Mouse (Mus musculus) gastrocnemius, postnatal 36 days (tissue): ENCODE measurements at regions not wholly inside any gene's neighbourhood (a gene's known extent, or its start where the extent isn't known, plus 50 kb on each side); places are given as distances from the start of the nearest gene placed in this dataset.

Experiments
- DNase-seq, 2 experiments: peaks; one replicate each; pipeline ENCODE4 v3.0.0; 2022
- intact Hi-C: fragments of 180-260 bp; cut with DNase I; formaldehyde crosslinking; loops from one replicate; pipeline ENCODE4 v1.15.1; 2025

DNA sequence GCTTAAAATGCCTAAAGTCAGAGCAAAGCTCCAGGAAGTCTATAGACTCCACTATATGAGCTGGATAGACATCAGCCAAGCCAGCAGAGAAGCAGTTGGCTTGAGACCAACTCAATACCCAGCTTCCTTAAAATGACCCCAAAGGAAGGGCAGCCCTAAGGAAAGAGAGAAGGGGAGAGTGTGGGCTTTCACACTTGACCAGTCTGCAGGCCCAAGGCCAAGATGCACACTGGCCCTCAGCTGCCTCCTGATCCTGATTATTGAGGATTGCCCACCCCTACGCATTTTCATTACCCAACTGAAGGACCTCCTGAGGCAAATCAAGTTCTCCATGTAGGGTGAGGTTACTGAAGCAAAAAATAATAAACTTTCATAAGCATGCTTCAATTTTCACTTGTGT lies 548.6 kb downstream of the Tns1 start:
- DNase-seq: no peak
- intact Hi-C loops: no loop called here

GRCm38 (mm10) chr1:73570944-73571343 lies 553.3 kb downstream of the Tns1 start:
- no peak for DNase-seq
- intact Hi-C loops: no loop called here

DNA sequence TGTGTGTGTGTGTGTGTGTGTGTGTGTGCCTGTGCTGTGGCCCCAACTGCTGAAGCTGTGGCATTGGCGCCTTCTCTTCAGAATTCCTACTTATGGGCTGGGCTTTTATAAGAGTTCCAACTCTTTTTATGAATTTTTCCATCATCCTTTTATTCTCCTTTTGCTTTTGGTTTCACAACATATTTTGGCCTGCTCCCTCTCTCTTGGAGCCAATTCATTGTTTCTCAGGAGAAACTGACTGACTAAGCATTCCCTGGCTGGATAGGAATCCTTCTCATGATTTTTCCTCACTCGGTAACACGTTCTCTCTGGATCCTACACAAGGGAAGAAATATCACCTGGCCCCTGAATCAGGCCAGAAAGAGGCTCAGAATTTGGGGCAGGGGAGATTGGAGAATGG lies 551.1 kb upstream of the Tnp1 start:
- DNase-seq: no peak
- intact Hi-C loops: no loop called here

DNA sequence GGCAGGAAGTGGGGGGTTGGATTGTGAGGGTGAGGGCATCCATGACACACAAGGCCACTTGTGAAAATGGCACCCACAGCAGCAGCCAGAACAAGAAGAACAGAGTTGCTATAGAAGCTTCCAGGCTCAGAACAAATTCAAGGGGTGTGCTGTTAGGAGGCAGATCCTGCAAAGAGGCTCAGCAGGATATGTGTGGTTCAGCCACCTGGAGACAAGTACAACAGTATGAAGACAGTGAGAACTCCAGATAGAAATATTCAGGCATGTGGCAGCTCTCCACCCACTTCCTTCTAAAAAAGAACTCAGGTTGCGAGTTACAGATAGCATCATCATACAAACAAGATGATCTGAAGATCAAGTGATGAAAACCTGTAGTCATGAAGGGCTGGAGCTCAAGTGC lies 544.9 kb upstream of the Tnp1 start:
- intact Hi-C loops: no loop called here

GRCm38 (mm10) chr1:73547877-73548276 lies 532.2 kb upstream of the Tnp1 start:
- DNase-seq: no peak
- intact Hi-C loops: no loop called here

More for the DNA sequence above, 544.9 kb upstream of the Tnp1 start:
- no peak for DNase-seq

DNA sequence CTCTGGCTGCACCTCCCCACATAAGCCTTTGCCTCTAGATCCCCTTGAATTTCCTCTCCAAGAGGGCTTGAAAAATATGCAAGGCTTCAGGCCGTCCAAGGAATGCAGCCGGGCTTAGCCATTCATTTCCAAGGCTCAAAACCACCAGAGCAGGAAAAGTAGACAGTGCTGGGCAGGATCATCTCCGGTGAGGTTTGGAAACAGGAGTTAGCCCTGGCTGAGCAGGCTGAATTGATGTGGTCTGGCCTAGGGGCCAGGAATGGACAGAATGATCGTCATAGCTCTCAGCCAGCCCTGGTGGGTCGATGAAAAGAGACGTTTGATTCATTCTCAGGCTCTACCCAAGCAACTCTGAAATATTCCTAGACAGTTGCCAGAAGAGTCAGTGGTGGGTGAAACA lies 529.7 kb upstream of the Tnp1 start:
- intact Hi-C loops: no loop called here
- DNase-seq: no peak

DNA sequence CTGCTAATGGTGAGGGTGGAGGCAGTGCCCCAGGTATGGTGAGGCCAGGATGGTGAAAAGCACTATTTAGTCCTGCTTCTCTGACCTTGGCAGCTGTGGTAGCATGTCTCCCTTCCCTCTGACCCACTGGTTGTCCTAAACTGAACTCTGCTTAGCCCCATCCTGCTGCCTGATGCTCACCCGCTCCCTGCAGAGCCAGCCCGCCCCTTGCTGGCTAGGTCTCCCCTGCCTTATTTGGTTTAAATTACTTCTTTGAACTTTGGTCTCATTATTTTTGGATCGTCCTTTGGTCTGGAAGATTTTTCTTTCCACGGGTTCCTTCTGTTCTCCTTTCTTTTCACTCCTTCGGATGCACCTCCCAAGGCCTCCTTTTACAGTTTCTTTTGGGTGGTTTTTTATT lies 525.7 kb upstream of the Tnp1 start:
- no peak for DNase-seq

DNA sequence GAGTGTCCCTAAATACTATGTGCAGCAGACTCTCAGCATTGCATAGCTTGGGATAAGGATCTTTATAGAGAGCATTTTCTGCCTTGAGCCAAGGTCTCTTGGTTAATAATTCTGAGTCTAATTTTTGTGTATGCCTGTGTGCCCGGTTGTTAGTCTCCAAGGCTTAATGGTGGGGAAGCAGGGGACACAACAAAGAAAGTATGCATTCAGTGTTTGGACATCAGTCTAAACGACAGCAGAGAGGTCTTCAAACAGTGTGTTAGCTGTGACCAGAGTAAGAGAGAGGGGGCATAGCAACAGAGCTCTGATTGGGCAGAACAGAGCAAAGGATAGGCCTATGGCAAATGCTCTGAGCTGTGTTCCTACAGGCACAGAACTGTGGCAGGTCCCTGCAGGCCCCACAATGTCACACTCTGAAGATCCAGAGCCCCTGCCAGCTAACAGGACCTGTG lies 522.7 kb upstream of the Tnp1 start:
- no peak for DNase-seq
- intact Hi-C loops: no loop called here

More for the DNA sequence above, 525.7 kb upstream of the Tnp1 start:
- intact Hi-C loops: no loop called here

DNA sequence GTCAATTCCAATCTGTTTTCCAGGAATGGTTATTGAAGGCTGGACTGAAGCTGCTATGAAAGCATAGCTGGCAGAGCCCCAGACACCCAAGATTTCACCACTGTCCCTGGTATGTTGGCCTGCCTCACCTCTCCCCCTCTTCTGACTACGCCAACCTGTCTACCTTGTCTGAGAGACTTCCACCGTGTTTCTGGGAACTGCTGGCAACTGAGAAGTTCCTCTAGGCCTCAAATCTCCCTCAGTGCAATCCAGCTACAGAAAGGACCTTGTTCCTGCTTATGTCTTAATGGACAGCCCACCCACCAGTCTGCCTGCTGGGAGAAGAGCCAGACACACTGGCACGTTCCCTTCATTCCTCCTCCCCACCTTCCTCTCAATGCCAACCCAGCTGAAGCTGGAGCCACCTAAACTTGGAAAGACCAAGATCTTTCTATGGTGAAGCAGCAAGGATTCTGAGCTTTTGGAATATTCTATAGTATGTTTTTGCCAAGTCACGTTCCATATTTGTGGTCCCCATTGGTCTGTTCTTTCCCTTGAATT lies 520.1 kb upstream of the Tnp1 start:
- DNase-seq: no peak
- intact Hi-C loops: no loop called here

DNA sequence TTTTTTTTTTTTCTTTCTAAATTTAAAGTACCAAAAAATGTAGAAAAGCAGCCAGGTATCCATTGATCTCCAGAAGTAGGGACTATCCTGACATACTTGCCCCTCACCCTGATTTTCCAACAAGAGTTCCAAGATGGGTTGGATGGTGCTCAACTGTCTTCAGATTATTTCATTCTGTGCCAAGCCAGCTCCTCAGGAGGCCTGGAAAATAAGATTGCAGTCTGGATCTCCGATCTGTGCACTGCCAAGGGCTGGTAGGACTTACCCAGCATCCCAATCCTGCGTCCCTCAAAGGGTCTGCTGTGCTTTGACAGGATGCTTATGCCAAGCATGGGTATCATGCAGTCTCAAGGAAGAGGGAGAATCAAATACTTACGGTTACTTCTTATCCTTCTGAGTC lies 517.8 kb upstream of the Tnp1 start:
- intact Hi-C loops: no loop called here
- DNase-seq: no peak

DNA sequence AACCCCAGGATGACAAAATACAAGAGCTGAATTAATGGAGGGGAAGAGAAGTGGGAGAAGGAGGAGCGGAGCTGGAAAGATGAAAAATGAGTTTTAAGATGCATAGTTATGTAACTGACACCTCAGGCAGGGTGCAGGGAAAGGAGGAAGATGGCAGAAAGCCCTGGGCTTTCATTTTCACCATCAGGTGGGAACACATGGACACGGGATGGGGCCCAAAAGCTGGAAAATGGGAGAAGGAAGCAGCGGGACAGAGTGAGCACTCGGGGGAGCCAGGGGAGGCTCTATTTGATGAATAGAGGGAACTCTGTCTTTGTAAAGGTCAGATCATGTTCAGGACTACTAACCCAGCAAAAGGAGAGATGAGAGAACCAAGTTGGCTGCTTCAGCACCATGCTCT lies 516.6 kb upstream of the Tnp1 start:
- intact Hi-C loops: no loop called here
- DNase-seq: no peak

DNA sequence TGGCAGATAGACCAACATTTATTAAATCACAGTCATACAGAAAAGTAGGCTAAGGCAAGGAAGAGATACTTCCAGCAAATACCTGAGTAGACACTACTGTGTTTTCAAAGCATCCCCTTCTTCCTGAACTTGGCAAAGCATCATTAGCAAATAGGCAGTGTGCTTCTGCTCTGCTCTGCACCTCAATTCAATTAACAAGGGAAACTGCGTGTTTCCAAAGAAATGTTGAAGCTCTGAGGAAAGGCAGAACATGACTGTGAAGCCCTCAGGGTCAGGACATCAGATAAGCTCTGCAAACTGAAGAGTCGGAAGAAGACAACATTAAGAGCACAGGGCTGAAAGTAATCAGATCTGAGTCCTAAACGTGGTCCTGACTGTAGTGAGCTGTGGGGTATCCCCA lies 516.1 kb upstream of the Tnp1 start:
- no peak for DNase-seq
- intact Hi-C loops: no loop called here

- intact Hi-C loops: no loop called here
- DNase-seq: no peak
Observed at GRCm38 (mm10) chr1:73530326-73530725, 514.6 kb upstream of the Tnp1 start.

DNA sequence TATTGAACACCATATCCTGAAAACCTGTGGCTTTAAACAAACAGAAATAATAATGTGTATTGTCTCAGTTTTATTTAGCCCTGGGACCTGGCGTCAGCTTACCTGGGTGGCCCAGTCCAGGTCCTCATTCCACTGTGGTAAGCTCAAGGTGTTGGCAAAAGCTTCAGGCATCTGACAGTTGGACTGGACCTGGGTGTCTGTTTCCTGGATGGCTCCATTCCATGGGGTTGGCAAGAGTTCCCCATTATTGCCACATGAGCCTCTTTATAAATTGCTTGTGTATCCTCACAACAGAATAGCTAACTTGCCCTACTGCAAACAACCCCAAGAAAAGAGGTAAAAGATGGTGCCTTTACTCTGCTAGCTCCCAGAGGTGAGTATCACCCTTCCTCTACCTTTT lies 512.9 kb upstream of the Tnp1 start:
- DNase-seq: no peak
- intact Hi-C loops: no loop called here

DNA sequence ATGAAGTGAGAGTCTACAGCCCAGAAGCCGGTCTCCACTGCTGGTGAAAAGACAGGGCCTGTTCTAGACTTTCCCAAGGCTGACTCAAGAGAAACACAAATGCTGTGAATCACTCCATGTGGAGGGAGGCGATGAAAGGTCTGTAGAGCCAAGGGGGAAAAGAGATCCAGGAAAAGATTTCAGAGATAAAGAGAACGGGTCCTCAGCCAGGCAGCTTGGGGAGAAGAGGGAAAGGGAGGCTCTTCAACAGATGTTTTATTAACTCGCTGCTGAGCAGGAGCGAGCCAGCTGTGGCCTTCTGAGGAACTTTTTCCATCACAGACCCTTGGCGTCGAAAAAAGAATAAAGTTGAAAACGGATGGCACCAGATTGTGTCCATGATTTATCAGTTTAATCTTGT lies 500.7 kb upstream of the Tnp1 start:
- DNase-seq: peak; percentile 19 to 22
- intact Hi-C loops: no loop called here

DNA sequence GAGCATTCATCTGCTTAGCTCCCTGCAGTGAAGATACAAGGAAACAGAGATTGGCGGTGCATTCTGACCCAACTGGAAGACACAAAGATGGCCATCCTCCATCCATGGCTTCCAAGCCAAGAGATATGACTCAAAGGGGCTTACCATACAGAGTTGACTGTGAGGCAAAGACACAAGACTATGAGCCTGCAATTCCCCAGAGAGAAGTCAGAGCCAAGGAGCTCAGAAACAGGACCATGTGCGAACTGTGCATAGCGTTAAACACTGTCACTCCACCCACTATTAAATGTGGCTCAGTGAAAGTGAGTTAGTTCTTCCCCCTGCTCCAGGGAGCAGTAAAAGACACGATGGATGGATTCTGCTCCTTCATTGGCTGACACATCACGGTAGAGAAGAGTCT lies 500.1 kb upstream of the Tnp1 start:
- intact Hi-C loops: no loop called here
- peak; percentile 16 to 23 for DNase-seq

GRCm38 (mm10) chr1:73513822-73514221 lies 498.1 kb upstream of the Tnp1 start:
- no peak for DNase-seq
- intact Hi-C loops: no loop called here

DNA sequence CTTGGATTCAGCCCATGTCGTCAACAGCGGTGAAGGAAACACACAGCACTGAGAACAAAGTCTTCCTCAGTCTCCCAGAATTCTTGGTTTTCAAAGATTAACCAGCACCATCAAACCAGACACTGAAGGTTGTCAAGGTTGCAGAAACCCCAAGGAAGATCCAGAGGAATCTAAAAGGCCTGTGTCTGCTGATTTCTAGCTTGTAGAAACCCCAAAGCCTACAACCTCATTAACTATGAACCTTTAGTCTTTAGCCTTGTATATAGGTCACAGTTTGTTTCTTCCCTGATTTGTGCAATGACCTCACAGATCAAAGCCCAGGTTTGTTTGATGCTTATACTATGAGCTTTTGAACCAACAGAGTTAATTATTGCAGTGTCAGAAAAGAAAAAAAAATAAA lies 497.1 kb upstream of the Tnp1 start:
- no peak for DNase-seq
- intact Hi-C loops: no loop called here

DNA sequence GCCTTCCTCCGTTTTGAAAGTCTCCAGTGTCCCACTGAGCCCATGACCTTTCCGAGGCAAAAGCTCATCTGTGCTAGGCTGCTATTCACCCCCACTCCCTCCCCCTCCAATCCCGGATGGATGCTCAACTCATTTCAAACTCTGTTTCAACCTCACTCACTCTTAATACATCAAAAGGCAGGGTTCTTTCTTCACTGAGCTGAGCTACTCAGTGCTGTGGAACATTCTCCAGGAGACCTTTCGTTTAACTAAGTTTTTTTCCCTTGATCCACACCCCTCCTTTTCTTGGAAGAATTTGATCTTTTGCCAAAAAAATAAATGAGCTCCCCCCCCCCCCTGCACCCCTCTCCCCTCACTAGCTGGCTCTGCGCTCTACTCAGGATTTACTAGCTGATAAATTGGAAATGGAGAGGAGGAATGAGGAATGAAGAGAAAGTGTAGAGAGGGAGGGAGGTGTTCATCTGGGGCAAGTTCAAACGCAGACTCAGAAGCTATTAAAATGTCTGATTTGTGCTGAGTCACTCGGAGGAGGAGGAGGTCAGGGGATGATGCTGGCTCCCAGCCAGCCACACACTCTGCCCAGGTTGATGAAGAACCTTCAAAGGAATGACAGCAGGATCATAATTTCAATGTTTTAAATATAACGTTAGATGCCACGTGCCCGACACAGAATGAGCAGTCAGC lies 491.5 kb upstream of the Tnp1 start:
- intact Hi-C loops: no loop called here
- DNase-seq: no peak

- intact Hi-C loops: no loop called here
Observed at GRCm38 (mm10) chr1:73503611-73504010, 487.9 kb upstream of the Tnp1 start.

DNA sequence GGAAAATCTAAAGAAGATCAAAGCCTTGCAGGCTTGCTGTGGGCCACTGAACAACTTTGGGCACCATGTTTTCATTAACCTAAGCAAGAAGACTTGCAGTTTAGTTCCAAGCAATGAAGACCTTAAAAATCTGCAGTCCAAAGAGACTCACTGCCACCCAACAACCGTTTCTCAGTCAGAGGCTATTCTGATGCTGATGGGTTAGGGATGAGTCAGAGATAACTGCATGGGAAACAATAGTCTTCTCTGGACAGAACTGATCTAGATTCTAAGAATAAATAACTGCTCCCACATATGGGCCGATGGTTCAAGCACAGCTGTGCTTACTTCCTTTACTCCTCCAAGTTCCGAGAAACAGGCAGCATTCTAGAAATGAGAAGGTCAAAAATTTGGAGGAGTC lies 485.0 kb upstream of the Tnp1 start:
- intact Hi-C loops: no loop called here
- DNase-seq: no peak

More at GRCm38 (mm10) chr1:73503611-73504010, 487.9 kb upstream of the Tnp1 start:
- no peak for DNase-seq

DNA sequence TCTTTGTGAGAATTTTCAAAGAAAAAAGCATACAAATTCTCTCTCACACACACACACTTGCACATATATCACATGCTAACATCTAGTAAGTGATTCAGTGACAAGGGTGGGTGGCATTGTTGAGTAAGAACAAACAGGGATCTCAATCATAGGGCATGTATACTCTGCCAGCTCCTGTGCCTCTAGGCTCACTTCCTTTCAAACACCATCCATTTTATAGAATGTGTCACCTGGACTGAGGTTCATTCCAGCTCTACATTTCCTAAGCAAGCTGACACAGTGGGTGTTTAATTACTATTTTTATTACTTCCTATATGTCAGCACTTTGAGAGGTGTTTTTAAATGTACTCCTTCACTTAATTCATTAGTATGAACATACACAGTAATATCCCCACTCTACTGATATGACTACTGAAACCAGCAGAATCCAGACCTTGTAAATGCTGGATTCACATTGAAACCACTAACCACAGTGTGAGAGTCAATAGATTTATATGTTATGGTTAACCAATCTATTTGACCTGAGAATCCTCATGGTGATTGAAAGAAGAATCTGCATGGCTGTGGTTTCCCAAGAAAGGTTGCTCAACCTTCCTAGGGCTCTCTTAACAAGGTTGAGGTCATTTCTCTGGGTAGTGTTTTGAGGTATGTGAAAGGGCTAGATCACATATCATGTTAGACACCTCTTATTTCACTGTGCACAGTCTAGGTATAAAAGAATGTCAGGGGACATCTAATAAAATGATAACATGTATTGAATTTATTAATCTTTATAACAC lies 480.5 kb upstream of the Tnp1 start:
- DNase-seq: no peak
- intact Hi-C loops: no loop called here
